Mouse (Mus musculus): ENCODE results near the gene Camk2n2. TPM values are rescaled to one million over a fixed set of nuclear protein-coding genes. Genes with fewer than 3 reads are reported as not detected.
A peak's percentile ranks its signal among the peaks of the same experiment; 100 is the strongest.
"Not testable (repeated sequence)": the region's sequence is repeated elsewhere in the genome, so short reads cannot be mapped to it uniquely, and the experiment has no call there.

Camk2n2 gene
- 0.25 TPM in 1 of 2 replicates, not detected in the other for total RNA-seq (2017)

DNA sequence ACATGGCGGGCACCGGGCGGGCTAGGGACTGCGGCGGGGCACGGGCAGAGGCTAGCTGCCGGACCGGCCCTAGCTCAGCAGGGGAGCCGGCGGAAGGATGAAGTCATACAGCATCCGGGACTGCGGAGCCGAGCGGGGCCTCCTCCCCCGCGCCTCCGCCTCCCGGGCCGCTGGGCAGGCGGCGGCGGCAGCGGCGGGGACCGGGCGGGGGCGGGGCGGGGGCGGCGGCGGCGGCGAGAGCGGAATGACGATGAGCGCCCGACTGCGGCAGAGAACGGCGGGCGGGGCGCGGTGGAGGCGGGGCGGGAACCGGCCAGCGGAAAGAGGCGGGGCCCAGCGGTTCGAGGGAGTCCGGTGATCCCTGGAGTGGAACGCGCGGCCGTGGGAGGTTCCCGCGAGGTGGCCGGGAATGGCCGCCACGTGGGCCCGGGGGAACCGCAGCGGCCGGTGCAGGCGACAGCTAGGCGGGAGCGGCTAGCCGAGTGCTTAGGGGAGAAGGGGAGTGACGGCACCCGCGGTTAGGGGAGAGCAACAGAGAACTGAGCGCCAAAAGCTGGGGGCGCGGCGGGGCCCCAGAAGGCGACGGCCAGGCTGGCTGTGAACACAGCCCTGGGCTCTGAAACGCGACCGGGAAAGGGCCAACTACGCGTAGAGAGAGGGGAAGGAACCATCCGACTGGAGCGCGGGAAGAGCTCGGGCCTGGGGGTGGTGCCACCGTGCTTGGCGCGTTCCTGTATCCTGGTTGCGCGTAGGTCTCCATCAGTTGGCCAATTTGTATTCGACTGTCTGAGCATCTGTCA lies at the start of gene Camk2n2:
Gene Camk2n2, minus strand, starts transcription at position 97 of the 800 bp plus-strand sequence.
- ATAC-seq (replicated peaks in 1 of 2; ENCODE audit: insufficient read depth in 1 of 2, low FRiP score in 2 of 2, low TSS enrichment in 1 of 2, low read depth in 1 of 2, poor library complexity in 2 of 2, severe bottlenecking in 2 of 2) = peak; percentile 12 to 37; a peak in 1 of 4 replicates

DNA sequence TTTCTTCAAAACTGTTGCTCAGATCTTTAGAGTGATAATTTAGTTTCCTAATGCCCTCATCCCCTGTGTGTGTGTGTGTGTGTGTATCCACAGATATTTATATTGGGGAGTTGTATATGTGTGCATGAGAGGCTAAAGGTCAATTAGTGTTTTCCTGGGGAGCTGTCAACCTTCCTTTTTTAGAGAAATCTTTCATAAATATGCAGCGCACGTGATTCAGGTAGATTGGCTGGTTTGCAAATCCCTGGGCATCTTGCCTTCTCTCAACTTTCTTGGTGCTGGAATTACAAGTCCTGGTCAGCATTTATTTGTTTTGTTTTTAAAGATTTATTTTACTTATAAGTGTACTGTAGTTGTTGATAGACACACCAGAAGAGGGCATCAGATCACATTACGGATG lies 49.2 kb upstream of the Camk2n2 start:
- no peak for ATAC-seq (replicated peaks in 1 of 2; ENCODE audit: insufficient read depth in 1 of 2, low FRiP score in 2 of 2, low TSS enrichment in 1 of 2, low read depth in 1 of 2, poor library complexity in 2 of 2, severe bottlenecking in 2 of 2)

- not testable (repeated sequence) for ATAC-seq (replicated peaks in 1 of 2; ENCODE audit: insufficient read depth in 1 of 2, low FRiP score in 2 of 2, low TSS enrichment in 1 of 2, low read depth in 1 of 2, poor library complexity in 2 of 2, severe bottlenecking in 2 of 2)
Measured at GRCm38 (mm10) chr16:20668013-20668412, 46.9 kb upstream of the Camk2n2 start, which contains the start of gene Eif4g1. Gene Eif4g1, plus strand, starts transcription at chr16:20668313.

- ATAC-seq (replicated peaks in 1 of 2; ENCODE audit: insufficient read depth in 1 of 2, low FRiP score in 2 of 2, low TSS enrichment in 1 of 2, low read depth in 1 of 2, poor library complexity in 2 of 2, severe bottlenecking in 2 of 2) = no peak
Measured at GRCm38 (mm10) chr16:20657661-20658060, 36.6 kb upstream of the Camk2n2 start.

DNA sequence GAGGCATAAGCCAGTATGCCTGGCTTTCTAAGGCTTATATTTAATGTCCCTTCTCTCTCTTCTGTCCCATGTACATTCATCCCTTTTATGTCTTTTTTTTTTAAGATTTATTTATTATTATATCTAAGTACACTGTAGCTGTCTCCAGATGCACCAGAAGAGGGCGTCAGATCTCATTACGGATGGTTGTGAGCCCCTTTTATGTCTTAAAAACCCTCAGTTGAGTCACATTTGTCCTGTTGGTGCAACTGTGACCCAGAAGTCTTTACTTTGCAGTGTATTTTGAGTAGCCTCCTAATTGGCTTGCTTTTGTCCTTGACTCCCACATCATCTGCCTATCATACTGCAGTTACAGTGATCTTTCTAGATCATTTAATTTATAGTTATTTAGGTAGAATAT lies 32.2 kb upstream of the Camk2n2 start:
- ATAC-seq (replicated peaks in 1 of 2; ENCODE audit: insufficient read depth in 1 of 2, low FRiP score in 2 of 2, low TSS enrichment in 1 of 2, low read depth in 1 of 2, poor library complexity in 2 of 2, severe bottlenecking in 2 of 2) = no peak

- no peak for ATAC-seq (replicated peaks in 1 of 2; ENCODE audit: insufficient read depth in 1 of 2, low FRiP score in 2 of 2, low TSS enrichment in 1 of 2, low read depth in 1 of 2, poor library complexity in 2 of 2, severe bottlenecking in 2 of 2)
Measured at GRCm38 (mm10) chr16:20651947-20652310, 30.8 kb upstream of the Camk2n2 start.

DNA sequence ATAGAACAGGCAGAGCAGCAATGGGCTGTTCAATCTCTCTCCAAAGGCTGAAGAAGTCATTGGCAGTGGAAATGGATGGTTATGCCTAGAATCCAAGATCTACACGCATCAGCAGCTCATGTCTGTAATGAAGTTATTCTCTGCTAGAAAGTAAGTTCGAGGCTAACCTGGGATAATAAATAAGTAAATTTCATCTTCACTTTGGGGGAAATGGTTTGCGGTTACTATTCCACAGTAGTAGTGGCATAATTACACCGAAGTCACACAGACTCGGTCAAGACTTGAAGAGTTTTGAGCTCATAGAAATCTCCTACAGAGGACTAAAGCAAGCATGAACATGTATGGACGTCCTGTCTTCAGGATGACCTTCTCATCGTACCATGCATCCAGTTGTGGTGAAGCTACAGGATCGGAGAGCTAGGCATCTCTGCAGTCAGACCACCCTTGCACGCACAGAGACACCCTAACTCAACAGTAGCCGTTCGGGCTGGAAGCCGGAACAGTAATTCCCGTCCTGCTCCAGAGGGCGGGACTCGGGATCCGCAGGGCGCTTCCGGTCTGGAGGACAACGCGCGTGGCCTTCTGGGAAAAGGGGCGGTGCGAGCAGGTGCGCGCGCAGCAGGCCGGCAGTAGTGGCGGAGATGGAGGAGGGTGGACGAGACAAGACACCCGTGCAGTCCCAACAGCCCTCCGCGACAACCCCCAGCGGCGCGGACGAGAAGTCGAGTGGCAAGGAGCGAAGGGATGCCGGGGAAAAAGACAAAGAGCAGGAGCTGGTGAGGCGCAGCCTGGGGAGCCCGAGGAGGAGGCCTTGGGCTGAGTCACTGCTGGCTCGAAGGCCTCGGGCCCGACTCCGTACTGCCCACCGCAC lies 30.2 kb upstream of the Camk2n2 start, which contains the start of gene Psmd2:
Gene Psmd2, plus strand, starts transcription at position 577 of the 871 bp plus-strand sequence.
- peak; percentile 80 to 98 for ATAC-seq (replicated peaks in 1 of 2; ENCODE audit: insufficient read depth in 1 of 2, low FRiP score in 2 of 2, low TSS enrichment in 1 of 2, low read depth in 1 of 2, poor library complexity in 2 of 2, severe bottlenecking in 2 of 2)

DNA sequence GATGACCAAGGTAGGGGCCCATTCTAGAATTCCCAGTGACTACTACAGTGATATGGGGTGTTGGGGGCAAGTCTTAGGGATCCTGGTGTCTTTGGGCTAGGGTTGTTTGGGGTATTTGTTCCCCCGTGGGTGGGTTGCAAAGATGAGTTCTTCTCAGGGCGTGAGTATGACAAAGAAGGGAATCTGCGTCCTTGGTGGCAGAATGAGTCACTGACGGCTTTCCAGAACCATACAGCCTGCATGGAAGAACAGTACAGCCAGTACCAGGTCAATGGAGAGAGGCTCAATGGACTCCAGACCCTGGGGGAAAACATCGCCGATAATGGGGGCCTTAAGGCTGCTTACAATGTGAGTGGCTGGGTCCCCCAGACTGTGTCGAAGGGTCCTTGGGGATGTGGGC lies 22.8 kb upstream of the Camk2n2 start:
- no peak for ATAC-seq (replicated peaks in 1 of 2; ENCODE audit: insufficient read depth in 1 of 2, low FRiP score in 2 of 2, low TSS enrichment in 1 of 2, low read depth in 1 of 2, poor library complexity in 2 of 2, severe bottlenecking in 2 of 2)

- ATAC-seq (replicated peaks in 1 of 2; ENCODE audit: insufficient read depth in 1 of 2, low FRiP score in 2 of 2, low TSS enrichment in 1 of 2, low read depth in 1 of 2, poor library complexity in 2 of 2, severe bottlenecking in 2 of 2) = peak; percentile 70 to 72; a peak in 3 of 4 replicates
Measured at GRCm38 (mm10) chr16:20642161-20642560, 21.1 kb upstream of the Camk2n2 start.

DNA sequence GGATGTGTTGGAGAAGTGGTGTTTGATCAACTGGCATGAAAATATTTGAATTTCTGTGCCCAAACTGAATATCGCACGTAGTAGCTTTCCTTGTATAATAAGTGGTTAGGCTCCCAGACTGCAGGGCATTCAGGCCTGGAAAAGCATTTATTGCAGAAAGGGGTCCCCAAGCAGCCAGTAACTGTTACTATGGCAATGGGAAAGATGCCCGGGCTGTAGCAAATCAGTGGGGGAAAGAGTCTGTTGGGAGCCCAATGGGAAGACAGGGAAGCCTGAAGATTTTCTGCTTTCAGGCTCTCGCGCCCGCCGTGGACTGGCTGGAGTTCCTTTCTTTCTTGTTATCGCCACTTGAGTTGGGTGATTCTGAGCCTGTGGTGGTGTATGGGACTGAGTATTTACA lies 17.3 kb upstream of the Camk2n2 start:
- no peak for ATAC-seq (replicated peaks in 1 of 2; ENCODE audit: insufficient read depth in 1 of 2, low FRiP score in 2 of 2, low TSS enrichment in 1 of 2, low read depth in 1 of 2, poor library complexity in 2 of 2, severe bottlenecking in 2 of 2)

DNA sequence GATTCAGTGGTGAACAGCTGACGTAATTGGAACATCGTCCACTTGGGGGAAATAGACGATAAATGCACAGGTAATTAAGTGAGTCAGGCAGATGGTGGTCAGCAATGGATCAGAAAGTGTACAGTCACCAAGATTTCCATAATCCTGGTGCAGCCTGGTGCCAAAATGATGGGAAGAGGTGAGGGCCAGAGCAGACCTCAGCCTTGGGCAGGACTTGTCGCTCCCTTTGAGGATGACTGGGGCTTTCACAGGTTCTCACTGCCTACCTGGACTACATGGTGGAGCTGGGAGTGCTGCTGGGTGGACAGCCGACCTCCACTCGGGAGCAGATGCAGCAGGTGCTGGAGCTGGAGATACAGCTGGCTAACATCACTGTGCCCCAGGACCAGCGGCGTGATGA lies 16.3 kb upstream of the Camk2n2 start:
- no peak for ATAC-seq (replicated peaks in 1 of 2; ENCODE audit: insufficient read depth in 1 of 2, low FRiP score in 2 of 2, low TSS enrichment in 1 of 2, low read depth in 1 of 2, poor library complexity in 2 of 2, severe bottlenecking in 2 of 2)

- ATAC-seq (replicated peaks in 1 of 2; ENCODE audit: insufficient read depth in 1 of 2, low FRiP score in 2 of 2, low TSS enrichment in 1 of 2, low read depth in 1 of 2, poor library complexity in 2 of 2, severe bottlenecking in 2 of 2) = peak; percentile 7 to 48; a peak in 2 of 4 replicates
Measured at GRCm38 (mm10) chr16:20629731-20630634, 8.9 kb upstream of the Camk2n2 start, which contains the start of gene Ece2. Gene Ece2, plus strand, starts transcription at chr16:20629828.

DNA sequence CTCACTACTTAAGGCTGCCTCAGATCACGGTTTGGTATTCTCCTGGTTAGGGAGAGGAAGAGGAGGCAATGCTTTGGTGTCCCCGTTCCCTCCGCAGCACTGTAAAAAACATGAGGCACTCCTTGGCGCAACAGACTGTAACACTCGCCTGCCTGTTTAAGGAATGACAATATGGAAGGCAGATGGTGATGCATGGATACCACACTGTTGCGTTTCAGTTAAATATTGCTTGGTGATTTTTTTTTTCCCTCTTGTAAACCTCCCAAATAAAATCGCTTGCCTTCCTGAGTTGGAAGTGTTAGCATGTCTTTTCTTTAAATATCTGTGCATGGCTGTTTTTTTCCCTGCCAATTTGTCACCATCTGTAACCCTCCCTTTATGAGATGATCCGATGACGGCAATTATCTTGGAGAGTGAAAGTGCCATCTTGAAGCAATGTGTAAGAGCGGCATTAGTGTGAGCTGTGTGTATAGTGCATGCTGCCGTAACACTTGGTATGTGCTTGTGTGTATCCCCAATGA lies 7.8 kb upstream of the Camk2n2 start:
- no peak for ATAC-seq (replicated peaks in 1 of 2; ENCODE audit: insufficient read depth in 1 of 2, low FRiP score in 2 of 2, low TSS enrichment in 1 of 2, low read depth in 1 of 2, poor library complexity in 2 of 2, severe bottlenecking in 2 of 2)

DNA sequence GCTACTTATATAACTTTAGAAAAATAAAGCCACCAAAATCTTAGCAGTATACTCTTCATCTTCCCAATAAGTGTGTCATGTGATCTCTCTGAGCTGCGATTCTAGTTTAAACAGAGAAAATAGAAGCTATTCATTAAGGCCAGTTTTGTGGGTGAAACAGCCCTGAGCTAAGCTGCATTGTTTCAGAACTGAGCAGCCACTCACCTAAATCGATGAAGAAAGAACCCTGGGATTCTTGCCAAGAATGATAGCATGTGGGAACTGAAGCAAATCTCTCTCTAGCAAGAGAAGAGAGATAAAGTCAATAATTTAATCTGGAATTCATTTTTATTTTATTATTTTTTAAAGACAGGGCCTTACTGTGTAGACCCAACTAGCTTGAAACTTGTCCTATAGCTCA lies 2.1 kb upstream of the Camk2n2 start:
- no peak for ATAC-seq (replicated peaks in 1 of 2; ENCODE audit: insufficient read depth in 1 of 2, low FRiP score in 2 of 2, low TSS enrichment in 1 of 2, low read depth in 1 of 2, poor library complexity in 2 of 2, severe bottlenecking in 2 of 2)

DNA sequence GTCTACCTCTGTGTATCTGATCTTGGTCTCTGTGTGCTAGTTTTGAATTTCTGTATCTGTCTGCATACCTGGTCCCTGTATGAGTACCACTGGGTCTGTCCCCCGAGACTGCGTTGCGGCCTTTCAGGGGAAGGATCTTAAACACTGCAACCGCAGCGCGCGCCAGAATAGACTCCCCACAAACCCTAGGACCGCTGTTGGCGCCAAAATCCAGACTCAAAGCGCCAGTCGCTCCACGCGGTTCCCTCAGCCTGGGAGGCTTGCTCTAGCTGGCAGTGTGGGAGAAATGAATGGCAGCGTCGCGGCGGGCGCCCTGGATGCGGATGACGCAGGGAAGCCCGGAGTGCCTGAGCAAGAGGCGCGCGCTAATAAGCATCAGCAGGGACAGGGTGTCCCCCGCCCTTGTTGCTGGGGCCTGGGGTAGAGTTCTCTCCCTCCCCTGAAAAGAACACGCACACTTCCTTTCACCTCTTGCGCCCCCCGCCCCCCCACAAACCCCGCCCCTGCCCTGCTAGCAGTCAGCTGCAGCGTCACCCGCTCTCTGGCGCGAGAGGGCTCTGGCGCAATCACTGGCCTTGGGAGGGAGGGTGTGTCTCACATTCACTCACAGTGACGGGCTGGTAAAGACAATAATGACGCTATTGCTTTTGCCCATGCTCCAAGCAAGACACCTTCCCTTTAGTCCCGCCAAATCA lies 1.1 kb upstream of the Camk2n2 start:
- peak; percentile 51 to 58 for ATAC-seq (replicated peaks in 1 of 2; ENCODE audit: insufficient read depth in 1 of 2, low FRiP score in 2 of 2, low TSS enrichment in 1 of 2, low read depth in 1 of 2, poor library complexity in 2 of 2, severe bottlenecking in 2 of 2)

DNA sequence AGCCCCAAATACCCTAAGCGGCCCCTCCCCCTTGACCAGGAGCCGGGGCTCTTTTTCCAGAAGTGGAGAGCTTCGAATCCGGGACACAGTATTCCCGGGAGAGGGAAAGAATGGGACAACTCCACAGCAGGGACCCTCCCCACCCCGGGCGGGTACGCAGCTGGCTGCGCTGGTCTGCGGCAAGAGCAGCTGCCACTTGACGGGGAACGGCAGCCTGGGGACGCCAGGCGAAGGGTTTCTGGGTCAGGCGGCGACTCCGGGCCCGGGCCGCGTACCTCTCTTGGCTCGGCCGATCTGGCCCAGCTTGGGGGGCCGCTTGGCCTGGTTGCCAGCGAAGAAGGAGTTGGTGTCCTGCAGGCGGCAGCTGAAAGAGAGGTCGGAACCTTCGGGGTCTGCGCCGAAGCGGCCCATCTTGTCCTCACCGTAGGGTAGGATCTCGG lies 316 bp downstream of the Camk2n2 start:
- no peak for ATAC-seq (replicated peaks in 1 of 2; ENCODE audit: insufficient read depth in 1 of 2, low FRiP score in 2 of 2, low TSS enrichment in 1 of 2, low read depth in 1 of 2, poor library complexity in 2 of 2, severe bottlenecking in 2 of 2)
